Mouse (Mus musculus): ENCODE data around the gene Thbs4. TPM values are rescaled to one million over a fixed set of nuclear protein-coding genes. Genes with fewer than 3 reads are reported as not detected.

Gene Thbs4
- polyA plus RNA-seq, 1 experiment from 2014 or later, result 0.06 TPM

DNA sequence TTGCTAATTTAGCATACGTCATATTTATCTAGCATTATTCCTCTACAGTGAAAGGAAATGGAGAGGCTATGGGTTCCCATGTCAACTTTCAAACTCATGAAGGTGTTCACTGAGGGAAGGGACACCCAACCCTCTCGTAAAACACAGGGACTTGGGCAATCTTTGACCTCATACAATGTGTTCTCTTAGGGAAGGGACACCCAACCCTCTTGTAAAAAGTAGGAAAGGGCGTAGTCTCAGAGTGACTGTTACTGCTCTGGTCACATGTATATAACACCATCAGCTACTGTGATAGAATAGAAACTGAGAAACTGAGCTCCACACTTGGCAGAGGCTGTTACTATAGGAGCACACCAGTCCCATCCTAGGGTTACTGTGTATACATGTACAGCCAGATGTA, 13.2 kb upstream of the Thbs4 start:
- H3K27ac ChIP-seq (ENCODE audit: low read depth), result no peak overlapping the region
- no peak overlapping the region for H3K9ac ChIP-seq (replicated peaks)
- TF ChIP-seq EP300 (IDR thresholded peaks at IDR 0.05; ENCODE audit: low read depth) (no peak), CTCF (IDR thresholded peaks at IDR 0.05; ENCODE audit: low read depth) (no peak)
- H3K4me1 ChIP-seq (ENCODE audit: insufficient read depth), result no peaks in the 10 kb centered on the region
- WGBS (ENCODE audit: insufficient replicate concordance), result 81% methylated on average over 3 of the region's 3 CpGs
- DNase-seq (no peak), ATAC-seq (no peak)
- H3K4me3 ChIP-seq (ENCODE audit: low read depth, low read length), result no peak overlapping the region
- no peak overlapping the region for H3K4me2 ChIP-seq (ENCODE audit: low read depth, low read length)
- no peaks in the 10 kb centered on the region for H3K9me3 ChIP-seq (ENCODE audit: low read length)
- no peaks in the 10 kb centered on the region for H3K36me3 ChIP-seq (replicated peaks; ENCODE audit: insufficient read depth, low read length)
- H3K27me3 ChIP-seq (ENCODE audit: insufficient read depth, low read length), result no peaks in the 10 kb centered on the region

DNA sequence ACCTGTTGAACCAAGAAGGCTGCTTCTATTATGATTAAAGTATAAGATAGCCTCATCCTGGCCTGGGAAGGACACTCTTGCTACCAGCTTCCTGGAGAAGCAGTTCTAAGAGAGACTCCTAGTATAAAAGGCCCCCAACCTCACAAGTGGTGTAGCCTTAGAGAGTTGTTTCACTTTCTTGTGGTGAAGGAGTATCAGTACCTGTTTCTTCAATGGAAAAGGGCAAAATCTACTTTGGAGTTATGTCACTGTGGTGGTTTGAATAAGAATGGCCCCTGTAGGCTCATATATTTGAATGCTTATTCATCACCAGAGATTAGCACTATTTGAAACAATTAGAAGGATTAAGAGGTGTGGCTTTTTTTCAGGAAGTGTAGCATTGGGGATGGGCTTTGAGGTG, 12.2 kb upstream of the Thbs4 start:
- Histone ChIP-seq H3K4me2 (ENCODE audit: low read depth, low read length) (no peak overlapping the region), H3K27ac (ENCODE audit: low read depth) (no peak overlapping the region), H3K27me3 (ENCODE audit: insufficient read depth, low read length) (no peaks in the 10 kb centered on the region), H3K9ac (replicated peaks) (no peak overlapping the region), H3K36me3 (replicated peaks; ENCODE audit: insufficient read depth, low read length) (no peaks in the 10 kb centered on the region), H3K4me3 (ENCODE audit: low read depth, low read length) (no peak overlapping the region), H3K4me1 (ENCODE audit: insufficient read depth) (no peaks in the 10 kb centered on the region), H3K9me3 (ENCODE audit: low read length) (no peaks in the 10 kb centered on the region)
- DNase-seq, result no peak
- ATAC-seq, result no peak
- TF ChIP-seq CTCF (IDR thresholded peaks at IDR 0.05; ENCODE audit: low read depth) (no peak), EP300 (IDR thresholded peaks at IDR 0.05; ENCODE audit: low read depth) (no peak)

DNA sequence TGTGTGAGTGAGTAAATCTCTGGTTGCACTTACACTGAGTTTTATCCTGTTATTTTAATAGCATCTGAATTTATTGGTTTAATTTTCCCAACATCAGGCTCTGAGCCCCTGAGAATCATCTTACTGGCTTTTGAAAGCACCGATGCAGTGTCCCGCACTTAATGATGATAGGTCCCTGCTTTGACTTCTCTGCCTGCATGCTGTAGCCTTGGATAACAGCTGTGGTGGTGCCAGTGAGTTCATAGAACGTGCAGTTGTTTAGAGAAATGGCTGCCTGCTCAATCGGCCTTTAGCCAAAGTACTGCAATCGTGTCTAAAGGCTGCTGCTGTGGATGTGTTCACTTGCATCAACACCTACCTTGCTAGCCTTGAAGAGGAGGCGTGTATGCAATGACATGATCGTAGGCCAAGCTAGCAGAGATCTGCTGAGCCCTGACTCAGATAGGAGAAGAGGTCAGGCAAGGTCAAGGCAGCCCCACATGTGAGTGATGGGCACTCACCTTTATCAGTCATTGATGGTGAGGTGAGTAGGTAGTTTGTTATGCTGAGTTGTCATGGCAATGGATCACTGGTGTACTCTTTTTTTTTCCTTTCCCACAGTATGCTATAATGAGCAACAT, 4.8 kb upstream of the Thbs4 start:
- H3K4me2 ChIP-seq (ENCODE audit: low read depth, low read length), result no peak overlapping the region
- ATAC-seq (no peak), DNase-seq (no peak)
- H3K27me3 ChIP-seq (ENCODE audit: insufficient read depth, low read length), result peaks cover 13% of the 10 kb centered on the region
- peaks cover 5% of the 10 kb centered on the region; the same call in 1 of the 2 replicates for H3K4me1 ChIP-seq (ENCODE audit: insufficient read depth)
- H3K9me3 ChIP-seq (ENCODE audit: low read length), result no peaks in the 10 kb centered on the region
- no peak overlapping the region for H3K27ac ChIP-seq (ENCODE audit: low read depth)
- 60% methylated on average over 7 of the region's 7 CpGs for WGBS (ENCODE audit: insufficient replicate concordance)
- H3K36me3 ChIP-seq (replicated peaks; ENCODE audit: insufficient read depth, low read length), result no peaks in the 10 kb centered on the region
- TF ChIP-seq EP300 (IDR thresholded peaks at IDR 0.05; ENCODE audit: low read depth) (no peak), CTCF (IDR thresholded peaks at IDR 0.05; ENCODE audit: low read depth) (no peak)
- H3K4me3 ChIP-seq (ENCODE audit: low read depth, low read length), result no peak overlapping the region
- H3K9ac ChIP-seq (replicated peaks), result no peak overlapping the region

DNA sequence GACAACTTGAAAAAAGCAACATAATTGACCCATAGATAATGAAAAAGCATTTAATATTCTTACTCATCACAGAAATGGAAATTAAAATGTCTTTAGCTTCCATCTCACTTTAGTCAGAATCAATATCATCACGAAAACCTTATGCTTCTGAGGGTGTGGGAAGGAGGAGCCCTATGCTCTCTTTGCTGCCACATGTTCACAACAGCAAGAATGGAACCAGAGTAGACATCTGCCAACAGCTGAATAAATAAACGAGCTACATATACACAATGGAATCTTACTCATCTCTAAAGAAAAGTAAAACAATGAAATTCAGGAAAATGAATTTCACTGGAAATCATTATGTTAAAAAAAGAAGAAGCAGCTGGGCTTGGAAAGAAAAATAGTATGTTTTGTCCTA, 4.2 kb upstream of the Thbs4 start:
- Histone ChIP-seq H3K9ac (replicated peaks) (no peak overlapping the region), H3K4me3 (ENCODE audit: low read depth, low read length) (no peak overlapping the region), H3K36me3 (replicated peaks; ENCODE audit: insufficient read depth, low read length) (no peaks in the 10 kb centered on the region), H3K4me1 (ENCODE audit: insufficient read depth) (peaks cover 5% of the 10 kb centered on the region; the same call in 1 of the 2 replicates), H3K27ac (ENCODE audit: low read depth) (no peak overlapping the region), H3K9me3 (ENCODE audit: low read length) (no peaks in the 10 kb centered on the region), H3K27me3 (ENCODE audit: insufficient read depth, low read length) (peaks cover 18% of the 10 kb centered on the region), H3K4me2 (ENCODE audit: low read depth, low read length) (no peak overlapping the region)
- no peak for ATAC-seq
- DNase-seq, result no peak
- TF ChIP-seq EP300 (IDR thresholded peaks at IDR 0.05; ENCODE audit: low read depth), result no peak
- TF ChIP-seq CTCF (IDR thresholded peaks at IDR 0.05; ENCODE audit: low read depth), result no peak
- 53% methylated on average over 2 of the region's 2 CpGs for WGBS (ENCODE audit: insufficient replicate concordance)

DNA sequence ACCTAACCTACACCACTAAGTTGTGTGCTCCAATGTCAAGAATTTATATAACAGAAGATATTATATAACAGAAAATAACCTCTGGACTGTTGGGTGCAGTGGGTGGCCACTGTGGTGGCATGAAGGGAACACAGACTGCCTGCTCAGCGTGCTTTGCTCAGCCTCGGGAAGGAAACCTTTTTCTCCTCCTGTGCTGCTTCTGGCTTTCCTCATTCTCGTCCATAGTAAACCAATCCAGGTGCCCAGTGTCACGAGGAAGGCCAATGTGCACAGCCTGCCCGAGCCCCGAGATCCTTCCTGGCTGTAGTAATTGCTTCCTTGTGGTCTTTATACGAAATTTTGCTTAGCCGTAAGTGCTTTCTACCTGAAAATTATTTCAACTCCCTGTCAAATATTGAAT, 982 bp downstream of the Thbs4 start:
- WGBS (ENCODE audit: insufficient replicate concordance), result 64% methylated on average over 8 of the region's 8 CpGs
- Histone ChIP-seq H3K27me3 (ENCODE audit: insufficient read depth, low read length) (peaks cover 27% of the 10 kb centered on the region), H3K27ac (ENCODE audit: low read depth) (no peak overlapping the region)

DNA sequence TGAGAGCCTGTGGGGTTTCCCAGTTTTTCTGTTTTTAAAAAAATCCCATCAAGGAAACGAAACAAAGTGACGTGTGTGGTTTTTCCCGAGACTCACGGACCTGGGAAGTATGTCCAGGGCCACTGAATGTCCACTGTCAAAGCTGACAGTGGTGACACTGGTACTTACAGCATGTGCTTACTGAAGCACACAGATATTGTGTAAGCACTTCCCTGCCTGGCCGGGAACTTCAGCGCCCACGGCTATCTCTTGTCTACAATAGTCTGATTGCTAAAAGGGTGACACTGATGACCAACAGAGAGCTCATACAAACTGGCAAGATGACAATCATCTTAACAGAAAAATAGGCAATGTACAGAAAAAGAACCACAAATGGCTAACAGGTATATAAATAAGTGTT, 3.1 kb downstream of the Thbs4 start:
- H3K27me3 ChIP-seq (ENCODE audit: insufficient read depth, low read length), result peaks cover 27% of the 10 kb centered on the region
- peaks cover 5% of the 10 kb centered on the region; the same call in 1 of the 2 replicates for H3K4me1 ChIP-seq (ENCODE audit: insufficient read depth)
- H3K27ac ChIP-seq (ENCODE audit: low read depth), result no peak overlapping the region
- H3K36me3 ChIP-seq (replicated peaks; ENCODE audit: insufficient read depth, low read length), result no peaks in the 10 kb centered on the region
- WGBS (ENCODE audit: insufficient replicate concordance), result 65% methylated on average over 7 of the region's 7 CpGs
- H3K9me3 ChIP-seq (ENCODE audit: low read length), result no peaks in the 10 kb centered on the region
- no peak overlapping the region for H3K9ac ChIP-seq (replicated peaks)
- TF ChIP-seq CTCF (IDR thresholded peaks at IDR 0.05; ENCODE audit: low read depth), result no peak
- no peak for TF ChIP-seq EP300 (IDR thresholded peaks at IDR 0.05; ENCODE audit: low read depth)
- H3K4me2 ChIP-seq (ENCODE audit: low read depth, low read length), result no peak overlapping the region
- H3K4me3 ChIP-seq (ENCODE audit: low read depth, low read length), result no peak overlapping the region
- DNase-seq (no peak), ATAC-seq (no peak)

More for the DNA sequence above, 982 bp downstream of the Thbs4 start:
- Histone ChIP-seq H3K9me3 (ENCODE audit: low read length) (no peaks in the 10 kb centered on the region), H3K4me1 (ENCODE audit: insufficient read depth) (peaks cover 5% of the 10 kb centered on the region; the same call in 1 of the 2 replicates), H3K4me2 (ENCODE audit: low read depth, low read length) (no peak overlapping the region), H3K4me3 (ENCODE audit: low read depth, low read length) (no peak overlapping the region), H3K9ac (replicated peaks) (no peak overlapping the region), H3K36me3 (replicated peaks; ENCODE audit: insufficient read depth, low read length) (no peaks in the 10 kb centered on the region)
- DNase-seq, result no peak
- TF ChIP-seq CTCF (IDR thresholded peaks at IDR 0.05; ENCODE audit: low read depth), result no peak
- TF ChIP-seq EP300 (IDR thresholded peaks at IDR 0.05; ENCODE audit: low read depth), result no peak
- no peak for ATAC-seq
